Mouse (Mus musculus) left cerebral cortex, adult 18-20 months (tissue): Measurements from ENCODE around the gene Stt3b. TPM values are rescaled to one million over a fixed set of nuclear protein-coding genes. Genes with fewer than 3 reads are reported as not detected.

ENCODE experiments used
- DNase-seq, 2 experiments: peaks; one replicate each; pipeline ENCODE4 v3.0.0; 2021 to 2022; ENCODE audit warnings: low spot score in 2 of 2, mixed read lengths in 1 of 2
- total RNA-seq, 2 experiments: library from RNA; stranded (reverse); gene quantifications; 2 replicates each; pipeline ENCODE4 v1.2.3; 2021

The Stt3b gene
- total RNA-seq, 2 experiments from 2014 or later: 88.3 to 89.1 TPM

DNA sequence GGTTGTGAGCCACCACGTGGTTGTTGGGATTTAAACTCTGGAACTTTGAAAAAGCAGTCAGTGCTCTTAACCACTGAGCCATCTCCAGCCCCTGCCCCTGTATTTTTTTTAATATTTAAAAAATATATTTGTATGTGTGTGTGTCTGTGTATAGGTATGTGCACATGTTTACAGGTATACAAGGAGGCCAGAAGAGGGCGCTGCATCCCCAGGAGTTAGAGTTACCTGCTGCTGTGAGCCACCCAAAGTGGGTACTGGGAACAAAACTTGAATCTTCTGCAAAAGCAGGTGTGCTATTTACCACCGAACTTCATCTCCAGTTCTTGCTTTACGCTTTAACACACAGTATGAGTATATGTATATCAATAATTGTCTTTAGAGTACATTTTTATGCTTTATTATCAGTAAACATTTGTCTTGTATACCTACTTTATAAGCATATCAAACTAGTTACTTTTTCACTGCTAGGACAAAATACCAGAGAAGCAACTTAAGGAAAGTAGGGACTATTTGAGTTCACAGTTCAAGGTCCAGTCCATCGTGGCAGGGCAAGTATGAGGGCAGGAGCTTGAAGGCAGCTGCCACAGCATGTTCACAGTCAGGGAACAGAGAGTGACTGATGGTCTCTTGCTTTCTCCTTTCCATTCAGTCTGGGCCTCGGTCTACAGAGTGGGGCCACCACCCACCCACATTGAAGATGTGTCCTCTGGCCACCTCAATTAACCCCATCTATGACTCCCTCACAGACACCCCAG, 8.6 kb upstream of the Stt3b start:
- no peak for DNase-seq

DNA sequence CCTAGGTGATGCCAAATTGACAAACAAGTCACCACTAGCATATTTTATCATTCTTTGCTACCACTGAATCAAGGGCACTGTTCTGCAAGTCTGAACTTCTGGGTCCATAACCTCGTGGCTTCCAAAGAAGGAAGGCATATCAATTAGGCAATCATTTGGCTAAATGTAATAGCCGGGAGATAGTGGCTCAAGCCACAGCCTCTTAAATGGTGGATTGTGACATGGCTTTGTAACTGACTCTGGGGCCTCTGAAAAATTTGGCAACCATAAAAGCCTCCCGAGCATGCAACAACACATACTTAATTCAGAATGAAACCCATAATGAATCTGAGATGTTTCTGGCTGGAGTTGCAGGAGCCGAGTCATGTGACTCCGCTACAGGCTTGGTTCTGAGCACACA, 6.8 kb upstream of the Stt3b start:
- no peak for DNase-seq

DNA sequence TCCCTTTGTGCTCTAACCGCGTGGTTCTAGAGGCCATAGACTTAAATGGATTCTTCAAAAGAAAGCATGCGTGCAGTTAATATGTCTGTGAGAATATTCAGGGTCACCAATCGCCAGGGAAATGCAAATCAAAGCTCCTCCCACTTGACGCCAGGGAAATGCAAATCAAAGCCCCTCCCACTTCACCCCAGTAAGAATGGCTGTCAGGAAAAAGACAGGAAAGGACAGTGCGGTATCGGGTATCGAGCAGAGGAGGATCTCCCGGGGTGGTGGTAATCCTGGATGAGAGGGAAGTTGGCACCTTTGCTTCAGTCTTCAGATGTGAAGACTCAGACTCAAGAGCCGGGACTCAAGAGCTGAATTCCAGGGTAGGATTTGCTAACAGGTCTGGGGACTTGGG, 4.3 kb upstream of the Stt3b start:
- no peak for DNase-seq

DNA sequence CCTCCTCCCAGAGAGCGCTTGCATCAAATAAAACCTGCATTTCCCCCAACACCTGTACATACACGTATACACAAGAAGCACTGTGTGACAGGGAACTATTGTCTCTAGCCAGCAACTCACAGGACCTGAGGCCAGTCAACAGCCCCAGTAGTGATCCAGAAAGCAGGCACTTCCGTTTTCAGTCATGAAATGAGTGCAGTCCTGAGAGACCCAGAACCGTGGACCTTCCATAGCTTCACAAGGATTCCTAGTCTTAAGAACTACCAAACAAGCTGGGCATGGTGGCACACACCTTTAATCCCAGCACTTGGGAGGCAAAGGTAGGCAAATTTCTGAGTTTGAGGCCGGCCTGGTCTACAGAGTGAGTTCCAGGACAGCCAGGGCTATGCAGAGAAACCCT, 3.6 kb upstream of the Stt3b start:
- no peak for DNase-seq

DNA sequence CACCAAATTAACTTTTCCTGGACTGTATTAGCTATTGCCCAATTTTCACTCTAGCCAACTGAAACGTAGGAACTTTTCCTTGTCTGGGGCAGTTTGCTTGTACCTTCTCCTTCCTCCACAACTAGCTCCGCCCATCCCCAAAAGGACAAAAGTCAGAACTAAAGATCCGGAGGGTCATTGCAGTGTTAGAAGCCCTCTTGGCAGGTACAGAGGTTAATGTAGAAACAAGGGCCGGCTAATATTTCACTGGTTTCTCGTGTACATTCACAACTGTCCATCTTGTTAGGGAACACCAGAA, 951 bp upstream of the Stt3b start:
- no peak for DNase-seq

DNA sequence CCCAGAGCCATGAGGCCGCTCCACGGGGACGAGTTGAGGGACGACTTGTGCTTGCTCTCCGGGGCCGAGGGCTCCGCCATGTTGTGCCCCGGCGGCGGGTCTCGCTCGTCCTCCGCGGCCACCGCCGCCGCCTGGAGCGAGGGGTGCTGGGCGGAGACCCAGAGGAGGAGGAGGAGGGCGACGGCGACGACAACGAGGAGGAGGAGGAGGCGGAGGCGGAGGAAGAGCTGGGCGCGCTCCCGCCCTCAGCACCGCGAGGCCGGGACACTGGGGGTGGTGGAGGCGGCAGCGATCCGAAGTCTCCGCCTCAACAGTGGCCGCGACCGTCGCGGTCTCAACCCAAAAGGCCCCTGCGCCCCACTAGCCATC, 260 bp downstream of the Stt3b start:
- no peak for DNase-seq

DNA sequence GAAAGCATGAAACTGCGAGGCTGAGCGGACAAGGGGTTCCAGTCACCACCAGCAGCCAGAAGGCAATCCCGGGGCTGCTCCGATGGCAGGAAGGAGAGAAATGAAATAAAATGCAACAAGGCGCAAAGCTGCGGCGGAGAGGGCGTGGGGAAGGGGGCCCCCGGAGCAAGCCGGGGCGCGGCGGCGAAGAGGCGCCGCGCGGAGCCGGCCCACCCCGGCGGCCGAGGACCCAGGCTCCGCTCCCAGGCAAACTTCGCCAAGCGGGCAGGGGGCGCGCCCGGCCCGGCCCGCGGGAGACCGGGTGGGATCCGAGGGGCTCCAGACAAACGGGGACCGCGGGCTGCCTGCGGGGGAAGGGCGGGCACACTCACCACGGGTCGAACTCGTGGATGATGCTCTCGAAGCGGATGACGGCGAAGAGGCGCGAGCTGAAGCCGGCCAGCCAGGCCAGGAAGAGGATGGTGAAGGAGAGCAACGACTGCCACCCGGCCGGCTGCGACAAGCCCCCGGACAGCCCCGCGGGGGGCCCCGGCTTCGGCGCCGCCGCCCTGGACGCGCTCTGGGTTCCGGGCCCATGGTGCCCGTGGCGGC, 745 bp downstream of the Stt3b start:
- DNase-seq: peak in 1 of 2 experiments; percentile 38

DNA sequence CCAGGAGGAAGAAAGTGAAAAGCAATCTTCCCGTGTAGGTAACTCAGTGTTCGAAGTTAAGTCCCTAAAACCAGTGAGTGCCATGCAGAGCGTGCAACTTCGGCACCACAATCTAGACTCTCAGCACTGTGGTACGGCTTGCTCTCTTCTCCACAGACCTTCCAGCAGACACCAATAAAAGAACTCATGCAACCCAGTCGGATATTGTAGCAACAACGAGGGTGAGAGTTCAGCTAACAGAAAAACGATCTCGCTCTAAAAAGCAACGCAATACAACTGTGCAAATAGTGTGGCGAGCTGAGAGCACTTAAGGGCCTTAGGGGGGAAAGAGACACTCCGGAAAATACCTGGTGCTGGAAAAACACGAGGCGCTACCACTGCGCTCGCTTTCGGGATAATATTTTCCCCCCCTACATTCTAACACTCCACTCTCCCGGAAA, 1.3 kb downstream of the Stt3b start:
- DNase-seq: peak in 1 of 2 experiments; percentile 16

DNA sequence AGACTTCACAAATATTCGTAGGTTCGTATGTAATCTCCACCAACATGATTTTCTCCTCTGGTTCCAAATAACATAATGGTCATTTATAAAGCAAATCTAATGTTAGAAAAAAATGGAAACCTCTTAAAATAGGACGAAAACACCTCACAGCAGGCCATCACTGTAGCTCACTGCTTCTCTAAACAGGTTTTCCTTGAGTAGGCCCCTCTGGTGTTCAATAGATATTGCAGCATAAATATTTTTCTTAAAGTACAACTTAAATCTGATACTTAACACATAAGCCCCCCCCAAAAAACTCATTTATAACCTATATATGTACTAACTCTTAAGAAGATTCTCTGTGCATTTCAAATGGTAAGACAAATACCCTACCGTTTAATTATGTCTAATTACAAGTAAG, 1.8 kb downstream of the Stt3b start:
- no peak for DNase-seq

DNA sequence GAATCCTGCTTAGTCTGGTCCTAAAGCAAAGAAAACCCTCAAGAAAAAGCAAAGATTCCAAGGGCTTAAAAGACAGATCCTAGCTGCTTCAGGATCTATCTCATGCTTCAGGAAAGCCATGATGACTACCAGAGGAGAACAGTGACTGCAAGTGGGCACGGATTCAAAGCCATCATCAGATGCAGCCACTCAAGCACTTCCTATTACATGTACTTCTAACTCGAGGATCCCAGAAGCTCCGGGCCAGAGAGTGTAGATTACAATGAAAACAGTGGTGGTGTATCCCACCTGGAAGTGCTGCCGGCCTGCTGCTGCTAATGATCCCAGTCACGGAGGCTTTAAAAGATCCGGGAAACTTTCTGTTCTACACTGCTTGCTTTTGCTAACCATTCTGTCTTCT, 4.0 kb downstream of the Stt3b start:
- DNase-seq: no peak

DNA sequence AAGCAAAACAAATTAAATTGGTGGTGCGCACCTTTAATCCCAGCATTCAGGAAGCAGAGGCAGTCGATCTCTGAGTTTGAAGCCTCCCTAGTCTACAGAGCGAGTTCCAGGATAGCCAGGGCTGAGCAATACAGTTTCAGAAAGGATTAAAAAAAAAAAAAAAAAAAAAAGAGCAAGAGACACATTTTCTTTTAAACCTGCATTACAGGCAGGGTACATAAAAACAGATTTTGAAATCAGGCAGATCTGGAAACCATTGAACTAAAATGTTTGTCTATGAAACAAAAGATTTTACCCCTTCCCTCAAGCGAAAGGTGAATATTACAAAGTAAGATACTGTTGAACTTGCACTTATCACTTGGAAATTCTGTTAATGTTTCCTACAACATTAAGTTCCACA, 6.1 kb downstream of the Stt3b start:
- no peak for DNase-seq

DNA sequence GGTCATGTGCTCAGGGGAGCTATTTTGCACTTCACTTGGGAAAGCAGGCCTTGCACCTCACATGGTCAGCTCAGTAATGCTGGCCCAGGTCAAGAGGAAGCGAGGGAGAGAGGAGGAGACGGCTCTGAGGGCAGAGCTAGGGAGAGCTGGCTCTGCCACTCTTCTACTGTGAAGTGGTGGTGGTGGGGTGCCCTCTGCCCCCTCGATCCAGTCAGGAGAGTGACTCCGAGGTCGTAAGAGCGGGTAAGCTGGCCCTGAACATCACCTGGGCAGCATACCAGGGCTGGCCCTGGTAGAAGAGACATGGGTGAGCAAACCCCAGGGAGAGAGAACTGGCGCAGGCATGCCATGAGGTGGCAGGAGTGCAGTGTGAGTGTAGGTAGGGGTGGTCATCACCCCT, 8.6 kb downstream of the Stt3b start:
- no peak for DNase-seq

DNA sequence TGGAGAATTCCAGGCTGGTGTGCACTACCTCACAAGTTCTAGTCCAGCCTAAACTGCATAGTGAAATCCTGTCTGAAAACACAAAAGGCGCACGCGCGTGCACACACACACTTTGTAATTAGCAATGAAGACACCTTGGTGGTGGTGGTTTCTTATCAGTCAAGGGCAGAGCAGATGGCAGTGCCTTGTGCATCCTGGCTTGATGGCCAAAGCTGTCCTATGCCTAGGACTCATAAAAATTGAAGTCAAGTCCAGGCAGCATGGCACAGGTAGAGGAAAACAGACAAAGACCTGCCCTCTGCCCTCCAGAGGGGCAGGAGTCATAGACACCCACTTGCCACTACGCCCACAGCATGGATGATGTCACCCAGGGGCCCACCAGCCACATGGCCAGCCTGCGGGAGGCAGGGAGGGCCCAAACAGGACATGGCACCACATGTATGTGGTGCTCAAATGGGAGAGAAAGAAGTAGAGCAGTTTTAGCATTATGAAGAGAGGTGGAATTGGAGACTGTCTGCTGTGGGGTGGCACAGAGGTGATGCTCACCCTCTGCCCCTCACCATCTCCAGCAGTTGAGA, 9.1 kb downstream of the Stt3b start:
- DNase-seq: no peak

DNA sequence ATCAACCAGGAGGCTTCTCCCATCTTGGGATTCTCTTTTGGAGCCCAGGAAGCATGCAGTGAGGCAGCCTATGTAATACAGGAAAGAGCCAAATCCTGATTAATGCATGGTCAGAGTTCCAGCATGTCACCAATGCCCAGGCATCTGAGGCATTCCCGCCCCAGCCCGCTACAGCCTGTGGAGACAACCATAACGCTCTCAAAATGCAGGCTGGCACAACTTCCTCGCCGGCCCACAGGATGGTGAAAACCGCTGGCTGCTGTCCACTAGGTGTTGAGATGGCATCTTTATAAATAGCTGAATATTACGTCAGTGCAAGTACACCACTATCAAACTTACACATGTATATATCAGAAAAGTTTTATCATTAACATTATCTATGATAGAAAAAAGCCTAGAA, 13.5 kb downstream of the Stt3b start:
- DNase-seq: no peak

DNA sequence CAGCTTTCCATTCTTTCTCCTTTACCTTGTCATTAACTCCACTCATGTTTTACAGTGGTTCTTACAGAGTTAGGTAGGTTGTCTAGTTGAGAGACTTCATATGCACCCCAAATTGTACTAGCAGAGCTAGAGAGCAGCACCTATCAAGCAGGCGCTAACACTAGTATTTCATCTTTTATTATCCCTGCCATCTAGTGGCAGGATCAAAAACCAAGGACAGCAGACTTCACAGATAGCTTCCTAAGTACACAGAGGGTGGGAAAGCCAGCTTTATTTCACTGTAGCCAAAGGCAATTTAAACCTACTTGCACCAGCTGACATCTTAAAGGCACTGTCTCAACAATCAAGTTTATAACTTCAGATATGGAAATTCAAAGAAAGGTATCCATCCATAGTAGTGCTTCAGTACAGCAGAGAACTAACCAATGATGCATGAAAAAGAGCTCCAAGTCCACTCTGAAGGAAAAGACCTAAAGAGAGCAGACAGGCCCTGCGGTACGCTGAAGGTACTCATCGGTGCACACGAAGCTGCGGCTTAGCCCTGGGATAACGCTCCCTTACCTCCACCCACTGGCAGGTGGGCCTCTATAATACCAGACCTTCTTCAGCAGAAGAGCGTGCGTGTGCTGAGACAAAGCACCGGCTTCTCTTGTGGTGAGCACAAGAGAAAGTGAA, 16.2 kb downstream of the Stt3b start:
- no peak for DNase-seq

DNA sequence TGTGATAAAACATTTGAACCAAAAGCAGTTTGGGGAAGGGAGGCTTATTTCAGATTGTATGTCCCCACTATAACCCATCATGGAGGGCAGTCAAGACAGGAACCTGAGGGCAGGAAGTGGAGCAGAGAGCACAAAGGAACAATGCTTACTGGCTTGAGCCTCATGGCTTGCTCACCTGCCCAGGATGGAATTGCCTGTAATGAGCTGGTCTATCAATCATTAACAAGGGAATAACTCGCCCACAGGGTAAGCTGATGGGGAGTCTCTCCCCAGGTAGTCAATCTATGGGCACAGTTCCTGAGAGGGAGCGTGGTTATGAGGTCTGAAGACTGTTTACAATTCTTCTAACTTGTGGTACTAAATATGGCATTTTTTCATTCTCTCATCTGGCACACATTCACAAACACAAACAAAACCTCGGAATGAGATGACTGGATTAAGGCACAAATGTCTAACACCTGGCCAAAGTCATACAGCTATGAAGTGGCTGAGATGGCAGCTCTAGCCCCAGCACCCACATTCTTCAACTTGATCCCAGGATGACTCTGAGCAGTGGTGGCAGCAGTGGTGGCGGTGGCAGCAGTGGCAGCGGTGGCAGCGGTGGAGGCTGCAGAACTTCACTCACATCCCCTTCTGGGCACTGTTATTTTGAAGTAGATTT, 22.3 kb downstream of the Stt3b start:
- DNase-seq: no peak

DNA sequence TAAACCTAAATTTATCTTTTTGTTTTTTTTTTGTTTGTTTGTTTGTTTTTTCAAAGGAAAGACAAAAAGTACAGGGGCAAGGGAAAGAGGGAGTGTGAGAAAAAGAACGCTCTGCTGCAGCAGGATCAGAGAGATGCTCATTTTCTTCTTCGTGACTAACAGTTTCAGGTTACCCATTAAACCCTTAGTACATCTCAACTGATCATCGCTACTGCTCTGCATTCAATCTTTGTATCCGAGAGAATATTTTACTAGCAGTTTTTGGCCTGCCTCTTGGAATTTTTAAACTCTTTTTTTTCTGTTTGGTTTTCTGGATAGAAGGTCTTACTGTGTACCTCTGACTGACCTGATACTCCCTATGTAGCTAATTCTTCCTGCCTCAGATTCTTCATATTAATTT, 25.8 kb downstream of the Stt3b start:
- no peak for DNase-seq

DNA sequence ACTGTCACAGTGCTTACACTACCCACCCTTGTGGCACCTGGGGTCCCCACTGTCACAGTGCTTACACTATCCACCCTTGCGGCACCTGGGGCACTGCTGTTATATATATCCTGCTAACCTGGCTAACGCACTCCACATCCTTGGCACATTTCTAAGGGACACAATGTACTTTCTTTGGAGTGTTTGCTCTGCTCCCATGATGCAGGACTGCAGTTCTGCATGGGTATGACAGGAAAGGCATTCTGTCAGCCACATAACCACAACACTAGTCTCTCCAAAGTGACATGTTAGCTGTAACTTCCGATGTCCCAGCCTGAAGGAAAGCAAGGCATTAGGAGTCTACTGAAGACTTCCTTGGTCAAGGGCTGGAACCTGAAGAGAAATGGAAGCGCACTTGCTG, 26.8 kb downstream of the Stt3b start:
- DNase-seq: no peak

DNA sequence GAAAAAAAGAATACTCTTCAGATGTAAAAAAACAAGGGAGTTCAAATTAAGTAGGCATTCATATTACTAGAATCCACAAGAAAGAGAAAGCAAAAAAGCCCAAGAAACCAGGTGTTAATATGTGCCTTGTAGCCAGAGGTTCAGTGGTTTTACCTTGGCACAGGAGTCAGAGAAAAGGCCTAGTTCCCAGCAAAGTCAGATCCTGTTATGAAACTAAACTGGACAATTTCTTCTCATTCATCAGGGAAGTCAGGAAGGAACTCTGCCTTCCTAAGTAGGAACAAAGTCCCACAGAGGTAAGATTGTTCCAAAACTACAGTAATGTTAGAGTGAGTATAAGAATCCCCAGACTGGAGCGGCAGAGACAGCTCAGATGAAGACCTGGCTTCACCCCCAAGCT, 31.6 kb downstream of the Stt3b start:
- no peak for DNase-seq

DNA sequence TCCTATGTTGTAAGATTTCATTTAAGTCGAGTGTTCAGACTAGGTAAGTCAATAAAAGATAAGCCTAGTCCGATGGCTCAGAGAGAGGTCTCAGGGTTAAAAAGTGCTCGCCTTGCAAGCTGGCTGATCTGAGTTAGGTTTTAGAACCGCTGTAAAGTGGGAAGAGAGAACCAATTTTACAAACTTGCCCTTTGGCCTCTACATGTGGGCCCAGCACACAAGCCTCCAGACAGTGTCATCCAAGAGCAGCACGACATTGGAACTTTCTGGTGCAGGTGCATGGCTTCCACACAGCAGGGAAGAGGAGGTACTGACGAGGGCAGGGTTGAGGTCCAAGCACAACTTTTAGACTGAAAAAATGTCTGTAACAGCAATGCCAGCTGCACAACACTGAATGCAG, 35.4 kb downstream of the Stt3b start:
- DNase-seq: no peak

DNA sequence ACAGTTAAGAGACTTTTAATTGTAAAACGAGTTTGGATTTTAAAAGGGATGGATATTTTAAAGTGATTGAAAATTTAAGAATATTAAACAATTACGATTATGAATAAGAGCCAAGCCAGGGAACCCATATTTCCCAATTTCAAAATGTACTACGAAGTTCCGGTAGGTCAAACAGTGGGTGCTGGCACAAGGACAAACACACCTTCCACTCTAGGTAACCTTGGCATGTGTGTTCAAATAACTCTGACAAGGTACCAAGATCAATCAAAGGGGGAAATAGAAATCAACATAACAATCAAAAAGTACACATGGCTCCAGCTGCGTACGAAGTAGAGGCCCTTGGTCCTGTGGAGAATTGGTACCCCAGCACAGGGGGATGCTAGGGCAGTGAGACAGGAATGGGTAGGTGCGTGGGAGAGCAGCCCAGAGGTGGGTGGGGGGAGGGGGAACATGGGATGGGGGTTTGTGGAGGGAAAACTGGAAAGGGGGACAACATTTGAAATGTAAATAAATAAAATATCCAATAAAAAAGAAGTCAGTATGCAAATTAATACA, 37.0 kb downstream of the Stt3b start:
- DNase-seq: no peak

DNA sequence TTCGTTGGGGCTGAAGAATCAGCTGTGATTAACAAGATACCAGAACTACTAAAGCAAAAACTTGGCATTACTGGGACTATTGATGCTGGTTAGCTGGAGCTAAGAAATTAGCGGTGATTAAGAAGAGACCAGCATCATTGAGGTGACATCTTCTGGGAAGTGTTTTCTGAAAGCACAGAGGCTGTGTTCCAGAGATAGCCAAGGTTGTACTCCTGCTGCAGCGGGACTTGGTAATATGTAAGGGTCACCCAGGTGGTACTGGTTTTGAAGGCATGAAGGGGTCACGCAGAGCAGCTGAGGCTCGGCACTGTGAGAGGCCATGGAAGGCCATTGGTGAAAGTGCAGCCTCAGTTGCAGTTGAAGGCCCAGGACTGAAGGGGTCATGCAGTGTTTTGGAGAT, 37.8 kb downstream of the Stt3b start:
- peak in 1 of 2 experiments; percentile 12 for DNase-seq
